Mouse (Mus musculus) megakaryocyte, adult 5-6 weeks (primary cell): Measurements from ENCODE around the gene Auts2. TPM values are rescaled to one million over a fixed set of nuclear protein-coding genes. Genes with fewer than 3 reads are reported as not detected.

ENCODE experiments used
- ATAC-seq: 2 replicates; pipeline ENCODE4 v1.8.0; 2016; ENCODE audit warnings: mild to moderate bottlenecking, inconsistent platforms; ENCODE audit not compliant: poor library complexity, severe bottlenecking
- total RNA-seq, 2 experiments: library from RNA; stranded (forward) in 1 of 2; stranded (reverse) in 1 of 2; fragments of 153-499, 151-499 nt in 1 of 2; fragments of 221-1000, 200-1000 nt in 1 of 2; gene quantifications; 2 replicates each; pipeline versions ENCODE4 v1.2.3 to v1.2.4; 2015 to 2017

The Auts2 gene
- total RNA-seq, 2 experiments from 2014 or later, result 0.42 to 1.1 TPM

GRCm38 (mm10) chr5:131710735-131711473 is 832.2 kb downstream of the Auts2 start:
- no peak for ATAC-seq

- no peak for ATAC-seq
Measured at GRCm38 (mm10) chr5:131707471-131707870, 835.7 kb downstream of the Auts2 start.

GRCm38 (mm10) chr5:131703729-131704128 is 839.4 kb downstream of the Auts2 start:
- no peak for ATAC-seq

- ATAC-seq, result no peak
Measured at GRCm38 (mm10) chr5:131702840-131703392, 840.2 kb downstream of the Auts2 start.

- no peak for ATAC-seq
Measured at GRCm38 (mm10) chr5:131698900-131699299, 844.2 kb downstream of the Auts2 start.

- ATAC-seq, result no peak
Measured at GRCm38 (mm10) chr5:131690781-131691180, 852.4 kb downstream of the Auts2 start.

- no peak for ATAC-seq
Measured at GRCm38 (mm10) chr5:131686956-131687618, 856.1 kb downstream of the Auts2 start.

- ATAC-seq, result no peak
Measured at GRCm38 (mm10) chr5:131680127-131680845, 862.9 kb downstream of the Auts2 start.

- ATAC-seq, result no peak
Measured at GRCm38 (mm10) chr5:131679523-131679922, 863.6 kb downstream of the Auts2 start.

GRCm38 (mm10) chr5:131677518-131677917 is 865.6 kb downstream of the Auts2 start:
- ATAC-seq, result no peak

GRCm38 (mm10) chr5:131673696-131674095 is 869.4 kb downstream of the Auts2 start:
- ATAC-seq, result no peak

GRCm38 (mm10) chr5:131665068-131665467 is 878.1 kb downstream of the Auts2 start:
- ATAC-seq, result no peak

- no peak for ATAC-seq
Measured at GRCm38 (mm10) chr5:131664657-131665056, 878.5 kb downstream of the Auts2 start.

GRCm38 (mm10) chr5:131662657-131663056 is 880.5 kb downstream of the Auts2 start:
- no peak for ATAC-seq

GRCm38 (mm10) chr5:131658822-131659515 is 884.2 kb downstream of the Auts2 start:
- no peak for ATAC-seq

GRCm38 (mm10) chr5:131654206-131654605 is 888.9 kb downstream of the Auts2 start:
- ATAC-seq, result no peak

- ATAC-seq, result no peak
Measured at GRCm38 (mm10) chr5:131650381-131650891, 892.7 kb downstream of the Auts2 start.

GRCm38 (mm10) chr5:131647683-131648119 is 895.4 kb downstream of the Auts2 start:
- ATAC-seq, result no peak

- ATAC-seq, result no peak
Measured at GRCm38 (mm10) chr5:131647104-131647682, 896.0 kb downstream of the Auts2 start.

- ATAC-seq, result no peak
Measured at GRCm38 (mm10) chr5:131646192-131646775, 896.9 kb downstream of the Auts2 start.
